ENCODE assay signal across 9 mouse cellular contexts in the genomic region with DNA sequence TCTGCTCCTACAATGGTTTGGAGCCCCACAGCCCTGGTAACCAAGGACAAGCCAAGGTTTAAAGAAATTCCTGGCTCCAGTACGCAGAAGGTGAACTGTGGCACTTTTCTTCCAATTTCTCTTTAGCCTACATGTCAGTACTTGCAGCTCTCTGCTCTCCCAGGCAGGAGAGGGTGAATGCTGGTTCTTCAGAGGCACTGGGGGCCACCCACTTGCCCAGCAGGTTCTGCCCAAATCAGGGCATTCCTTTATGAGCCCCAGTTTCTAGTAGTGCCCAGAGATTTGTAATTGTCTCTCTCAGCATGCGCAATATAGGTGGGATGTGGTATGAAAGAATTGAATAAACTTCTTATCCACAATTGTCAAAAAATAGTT. TPM values are rescaled to one million over a fixed set of nuclear protein-coding genes. Genes with fewer than 3 reads are reported as not detected.
A peak's percentile ranks its signal among the peaks of the same experiment; 100 is the strongest.
DNase-seq lines count a peak whose midpoint lies in the region; ATAC-seq and TF ChIP-seq lines count a peak whose summit lies in the region.
"Had no signal": no experiment of that assay in that cellular context is flagged by ENCODE, and none has a peak within 500 bp of the region (broad histone marks: within the 10 kb centered on the region; RNA-seq: fewer than 3 reads in every experiment).

No protein-coding gene starts in this region.

- peak; percentile 23; the same call in 1 of the 2 replicates for ATAC-seq in forebrain, embryonic 12.5 days (ENCODE audit: low FRiP score)
- no peak for ATAC-seq in intestine, postnatal 0 days
- ATAC-seq in midbrain, embryonic 16.5 days, result no peak; the same call in none of the 2 replicates
- ATAC-seq in cerebellum, adult (ENCODE audit: insufficient number of reproducible peaks, low FRiP score, low TSS enrichment), result no peak
- ATAC-seq: Patski had no signal

- no peak for DNase-seq in left cerebral cortex, adult 2 months (ENCODE audit: extremely low spot score in 1 of 2, low spot score in 2 of 2)
- no peak for DNase-seq in left cerebral cortex, postnatal 10 days (ENCODE audit: extremely low spot score in 1 of 2, low spot score in 2 of 2)
- DNase-seq in thymus, postnatal 14 days, result no peak
- no peak for DNase-seq in gastrocnemius, postnatal 4 days (ENCODE audit: low spot score in 2 of 2)

- no peaks in the 10 kb centered on the region for H3K36me3 ChIP-seq in forebrain, embryonic 12.5 days (replicated peaks)
- no peaks in the 10 kb centered on the region for H3K36me3 ChIP-seq in intestine, postnatal 0 days (ENCODE audit: control insufficient read depth, insufficient read depth)
- no peaks in the 10 kb centered on the region for H3K36me3 ChIP-seq in midbrain, embryonic 16.5 days (ENCODE audit: control insufficient read depth, insufficient read depth, low read length)

- H3K4me1 ChIP-seq in forebrain, embryonic 12.5 days, result peaks cover 22% of the 10 kb centered on the region
- no peaks in the 10 kb centered on the region for H3K4me1 ChIP-seq in intestine, postnatal 0 days (replicated peaks; ENCODE audit: control insufficient read depth, insufficient read depth, low read length)
- H3K4me1 ChIP-seq in midbrain, embryonic 16.5 days (ENCODE audit: control insufficient read depth, insufficient read depth, low read length), result peaks cover 9% of the 10 kb centered on the region

- peak overlapping the region; percentile 36; the same call in 1 of the 2 replicates for H3K27ac ChIP-seq in left cerebral cortex, adult 2 months
- peak overlapping the region; percentile 50; the same call in 1 of the 2 replicates for H3K27ac ChIP-seq in forebrain, embryonic 12.5 days
- peak overlapping the region; percentile 88 for H3K27ac ChIP-seq in intestine, postnatal 0 days (ENCODE audit: low read depth, low read length)
- no peak overlapping the region for H3K27ac ChIP-seq in midbrain, embryonic 16.5 days (ENCODE audit: low read length)

- intact Hi-C loops in left cerebral cortex, adult 2 months (cut with DNase I), result no loop called here
- intact Hi-C loops in left cerebral cortex, postnatal 10 days (cut with DNase I), result no loop called here

- H3K27me3 ChIP-seq in forebrain, embryonic 12.5 days, result no peaks in the 10 kb centered on the region
- no peaks in the 10 kb centered on the region for H3K27me3 ChIP-seq in intestine, postnatal 0 days (replicated peaks; ENCODE audit: control insufficient read depth, insufficient read depth, low read length)
- H3K27me3 ChIP-seq in midbrain, embryonic 16.5 days (ENCODE audit: control insufficient read depth, insufficient read depth, low read depth, low read length), result no peaks in the 10 kb centered on the region
- H3K27me3 ChIP-seq: Patski had no signal

- TF ChIP-seq CTCF in left cerebral cortex, adult 2 months (IDR thresholded peaks at IDR 0.05), result no peak
- no peak for TF ChIP-seq CTCF in intestine, postnatal 0 days (IDR thresholded peaks at IDR 0.05; ENCODE audit: low read depth)

- no peaks in the 10 kb centered on the region for H3K9me3 ChIP-seq in forebrain, embryonic 12.5 days
- no peaks in the 10 kb centered on the region for H3K9me3 ChIP-seq in intestine, postnatal 0 days (ENCODE audit: control insufficient read depth)
- H3K9me3 ChIP-seq in midbrain, embryonic 16.5 days (replicated peaks; ENCODE audit: control insufficient read depth, low read length, poor library complexity, severe bottlenecking), result no peaks in the 10 kb centered on the region

- H3K4me2 ChIP-seq in forebrain, embryonic 12.5 days, result peak overlapping the region; percentile 43
- peak overlapping the region; percentile 50 for H3K4me2 ChIP-seq in intestine, postnatal 0 days (replicated peaks; ENCODE audit: low read depth)
- peak overlapping the region; percentile 42 for H3K4me2 ChIP-seq in midbrain, embryonic 16.5 days (ENCODE audit: low read length)

- 0 out of 2 replicates have a peak overlapping the region, but pooled peaks have one; percentile 12 for H3K9ac ChIP-seq in forebrain, embryonic 12.5 days
- H3K9ac ChIP-seq in intestine, postnatal 0 days (ENCODE audit: low read depth, low read length), result no peak overlapping the region
- no peak overlapping the region for H3K9ac ChIP-seq in midbrain, embryonic 16.5 days (ENCODE audit: low read depth, low read length)

- WGBS in forebrain, embryonic 12.5 days, result 45% methylated on average over 2 of the region's 2 CpGs
- WGBS in intestine, postnatal 0 days, result 42% methylated on average over 2 of the region's 2 CpGs
- WGBS in midbrain, embryonic 16.5 days, result 46% methylated on average over 2 of the region's 2 CpGs

- H3K4me3 ChIP-seq in left cerebral cortex, adult 2 months, result no peak overlapping the region
- H3K4me3 ChIP-seq in forebrain, embryonic 12.5 days (replicated peaks), result 0 out of 2 replicates have a peak overlapping the region, but pooled peaks have one; percentile 7
- H3K4me3 ChIP-seq in intestine, postnatal 0 days (ENCODE audit: low read depth, low read length), result 0 out of 2 replicates have a peak overlapping the region, but pooled peaks have one; percentile 2
- H3K4me3 ChIP-seq in midbrain, embryonic 16.5 days (ENCODE audit: low read depth, low read length), result no peak overlapping the region

RNA-seq across cellular contexts. Expression of gene Bmp2k, which starts 32.5 kb away (rescaled TPM):
- 10 to 100 TPM; 11.9 to 12.4 TPM for total RNA-seq in left cerebral cortex, adult 2 months (2021)
- 10 to 100 TPM; 14.3 to 14.8 TPM for total RNA-seq in left cerebral cortex, postnatal 10 days (2021)
- polyA plus RNA-seq in forebrain, embryonic 12.5 days (2016; fragmentation: Nextera tagmentation; extraction: Ambion mirVana), result 9.2 TPM in 2 replicates
- 21.2 and 23.8 TPM in 2 replicates for polyA plus RNA-seq in intestine, postnatal 0 days (2015; fragmentation: Nextera tagmentation; extraction: Ambion mirVana)
- 8.3 and 9.5 TPM in 2 replicates for polyA plus RNA-seq in midbrain, embryonic 16.5 days (2015; fragmentation: Nextera tagmentation; extraction: Ambion mirVana)
- 10 to 100 TPM; 15.5 to 16.8 TPM for total RNA-seq in gastrocnemius, postnatal 4 days (2021)

Comparison
In these comparisons a context has a peak if more than half of its experiments do, and no peak if none do; other contexts are left out.
1. H3K4me3 ChIP-seq: peak in forebrain, embryonic 12.5 days (single experiment) and intestine, postnatal 0 days (single experiment); none in left cerebral cortex, adult 2 months (single experiment) and midbrain, embryonic 16.5 days (single experiment).
2. Peak in every context shown above with its lines, with median percentiles within 50 percentile points of each other: H3K4me2 ChIP-seq.